Mouse (Mus musculus): ENCODE measurements around the gene Spsb1. TPM values are rescaled to one million over a fixed set of nuclear protein-coding genes. Genes with fewer than 3 reads are reported as not detected.

Gene Spsb1
- total RNA-seq, 2 experiments from 2014 or later = 0.05 TPM; not detected in 1

- ATAC-seq (replicated peaks; ENCODE audit: poor library complexity) = no peak
Measured at GRCm38 (mm10) chr4:149920886-149921285, 34.0 kb downstream of the Spsb1 start.

GRCm38 (mm10) chr4:149918455-149919070 lies 36.3 kb downstream of the Spsb1 start:
- ATAC-seq (replicated peaks; ENCODE audit: poor library complexity) = no peak

GRCm38 (mm10) chr4:149916831-149917230 lies 38.0 kb downstream of the Spsb1 start:
- no peak for ATAC-seq (replicated peaks; ENCODE audit: poor library complexity)

GRCm38 (mm10) chr4:149913709-149914370 lies 41.0 kb downstream of the Spsb1 start:
- ATAC-seq (replicated peaks; ENCODE audit: poor library complexity) = no peak

- ATAC-seq (replicated peaks; ENCODE audit: poor library complexity) = peak; percentile 52
Measured at GRCm38 (mm10) chr4:149912451-149912850, 42.4 kb downstream of the Spsb1 start.

GRCm38 (mm10) chr4:149910558-149910957 lies 44.3 kb downstream of the Spsb1 start:
- ATAC-seq (replicated peaks; ENCODE audit: poor library complexity) = no peak

GRCm38 (mm10) chr4:149909551-149909950 lies 45.3 kb downstream of the Spsb1 start:
- no peak for ATAC-seq (replicated peaks; ENCODE audit: poor library complexity)

- no peak for ATAC-seq (replicated peaks; ENCODE audit: poor library complexity)
Measured at GRCm38 (mm10) chr4:149908923-149909322, 45.9 kb downstream of the Spsb1 start.

GRCm38 (mm10) chr4:149907656-149908055 lies 47.2 kb downstream of the Spsb1 start:
- ATAC-seq (replicated peaks; ENCODE audit: poor library complexity) = no peak

- ATAC-seq (replicated peaks; ENCODE audit: poor library complexity) = no peak
Measured at GRCm38 (mm10) chr4:149906921-149907320, 47.9 kb downstream of the Spsb1 start.

GRCm38 (mm10) chr4:149905302-149905974 lies 49.4 kb downstream of the Spsb1 start:
- no peak for ATAC-seq (replicated peaks; ENCODE audit: poor library complexity)

- no peak for ATAC-seq (replicated peaks; ENCODE audit: poor library complexity)
Measured at GRCm38 (mm10) chr4:149903026-149903425, 51.8 kb downstream of the Spsb1 start.

GRCm38 (mm10) chr4:149901349-149901782 lies 53.5 kb downstream of the Spsb1 start:
- peak; percentile 80 for ATAC-seq (replicated peaks; ENCODE audit: poor library complexity)

- ATAC-seq (replicated peaks; ENCODE audit: poor library complexity) = no peak
Measured at GRCm38 (mm10) chr4:149897661-149898260, 57.1 kb downstream of the Spsb1 start.

GRCm38 (mm10) chr4:149896024-149896538 lies 58.8 kb downstream of the Spsb1 start:
- no peak for ATAC-seq (replicated peaks; ENCODE audit: poor library complexity)

- no peak for ATAC-seq (replicated peaks; ENCODE audit: poor library complexity)
Measured at GRCm38 (mm10) chr4:149895226-149895625, 59.6 kb downstream of the Spsb1 start.

GRCm38 (mm10) chr4:149894300-149894699 lies 60.5 kb downstream of the Spsb1 start:
- no peak for ATAC-seq (replicated peaks; ENCODE audit: poor library complexity)

- no peak for ATAC-seq (replicated peaks; ENCODE audit: poor library complexity)
Measured at GRCm38 (mm10) chr4:149893611-149894151, 61.2 kb downstream of the Spsb1 start.

GRCm38 (mm10) chr4:149891172-149891960 lies 63.5 kb downstream of the Spsb1 start:
- no peak for ATAC-seq (replicated peaks; ENCODE audit: poor library complexity)

GRCm38 (mm10) chr4:149890551-149890950 lies 64.3 kb downstream of the Spsb1 start:
- ATAC-seq (replicated peaks; ENCODE audit: poor library complexity) = no peak

Measured in megakaryocyte progenitor cell, adult 5-6 weeks (primary cell).